Mouse (Mus musculus): ENCODE results near the gene Ifitm3.
"Not testable (repeated sequence)": the region's sequence is repeated elsewhere in the genome, so short reads cannot be mapped to it uniquely, and the experiment has no call there.

Gene Ifitm3

GRCm38 (mm10) chr7:141000881-141001708 lies 9.5 kb downstream of the Ifitm3 start:
- no peak for DNase-seq (ENCODE audit: low read depth in 2 of 2, low spot score in 2 of 2)

DNA sequence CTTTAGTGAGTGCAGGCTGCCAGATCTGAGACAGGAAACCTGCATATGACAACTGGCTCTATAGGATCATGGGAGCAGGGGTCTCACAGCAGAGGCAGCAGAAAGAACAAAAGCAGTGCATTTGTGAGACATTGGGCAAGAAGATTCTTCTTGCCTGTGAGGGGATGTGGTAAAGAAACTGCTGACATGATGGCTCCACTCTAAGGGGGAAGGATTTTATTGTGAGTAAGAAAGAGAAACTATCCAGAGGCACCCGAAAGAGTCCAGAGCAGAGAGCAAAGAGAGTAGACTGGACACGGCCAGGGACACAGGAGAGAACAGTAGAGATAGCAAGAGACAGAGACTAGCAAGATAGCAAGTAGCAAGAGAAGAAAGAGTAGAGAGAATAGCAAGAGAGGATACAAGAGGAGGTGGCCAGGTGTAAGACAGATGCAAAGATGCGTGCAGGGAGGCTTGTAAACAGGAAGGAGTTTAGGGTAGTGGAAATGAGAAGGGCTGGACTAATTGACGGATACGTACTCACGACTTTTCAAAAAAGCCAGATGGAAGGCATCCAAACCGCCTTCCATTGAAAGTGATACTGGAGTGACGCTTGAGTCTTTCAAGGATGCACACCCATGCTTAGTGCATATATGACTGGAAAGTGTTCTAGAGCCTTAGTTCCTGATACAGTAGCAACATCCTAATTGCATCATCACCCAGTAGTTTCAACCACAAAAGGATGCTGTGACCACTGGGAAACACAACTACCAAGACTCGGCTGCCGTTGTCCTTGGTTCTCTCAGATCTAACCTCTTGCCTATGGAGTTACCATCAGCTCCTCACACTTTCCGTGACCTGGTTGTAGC lies 11.5 kb downstream of the Ifitm3 start:
- DNase-seq (ENCODE audit: low read depth in 2 of 2, low spot score in 2 of 2), result no peak

GRCm38 (mm10) chr7:140997817-140998216 lies 12.8 kb downstream of the Ifitm3 start:
- DNase-seq (ENCODE audit: low read depth in 2 of 2, low spot score in 2 of 2), result no peak

GRCm38 (mm10) chr7:140991117-140991689 lies 19.4 kb downstream of the Ifitm3 start:
- DNase-seq (ENCODE audit: low read depth in 2 of 2, low spot score in 2 of 2), result no peak

DNA sequence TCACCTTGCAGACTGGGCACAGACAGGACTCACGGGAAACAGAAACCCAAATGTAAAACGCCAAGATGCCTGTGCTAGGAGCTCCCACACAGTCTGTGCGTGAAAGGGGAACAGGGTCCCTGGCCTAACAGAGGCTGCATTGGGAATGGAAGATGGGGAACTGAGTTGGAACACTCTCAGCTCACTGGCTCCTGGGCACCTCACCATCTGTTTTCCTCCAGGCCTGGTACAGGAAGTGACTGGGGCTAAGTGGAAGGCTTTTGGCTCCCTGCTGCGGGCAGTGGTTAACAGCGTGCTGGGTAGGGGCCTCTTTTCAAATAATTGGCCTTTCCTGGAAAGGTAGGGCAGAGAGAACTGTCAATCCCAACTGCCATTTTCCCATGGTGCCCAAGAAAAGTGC lies 19.9 kb downstream of the Ifitm3 start:
- no peak for DNase-seq (ENCODE audit: low read depth in 2 of 2, low spot score in 2 of 2)

DNA sequence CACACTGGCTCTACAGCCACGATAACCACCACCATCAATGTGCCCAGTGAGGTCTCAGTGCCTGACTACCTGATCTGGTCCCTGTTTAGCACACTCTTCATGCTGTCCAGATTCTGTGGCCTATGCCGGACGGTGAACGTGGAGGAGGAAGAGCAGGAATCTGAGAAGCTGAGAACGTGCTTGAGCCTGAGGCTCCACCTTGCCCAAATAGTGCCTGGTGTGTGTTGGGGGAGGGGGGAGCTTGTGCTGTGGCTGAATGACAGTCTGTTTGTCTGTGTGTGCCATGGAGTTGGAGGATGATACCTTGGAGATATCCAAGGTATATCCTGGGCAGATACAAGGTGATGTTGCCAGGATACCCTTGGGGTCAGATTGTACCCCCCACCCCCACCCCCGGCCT lies 20.4 kb downstream of the Ifitm3 start:
- DNase-seq (ENCODE audit: low read depth in 2 of 2, low spot score in 2 of 2), result no peak

DNA sequence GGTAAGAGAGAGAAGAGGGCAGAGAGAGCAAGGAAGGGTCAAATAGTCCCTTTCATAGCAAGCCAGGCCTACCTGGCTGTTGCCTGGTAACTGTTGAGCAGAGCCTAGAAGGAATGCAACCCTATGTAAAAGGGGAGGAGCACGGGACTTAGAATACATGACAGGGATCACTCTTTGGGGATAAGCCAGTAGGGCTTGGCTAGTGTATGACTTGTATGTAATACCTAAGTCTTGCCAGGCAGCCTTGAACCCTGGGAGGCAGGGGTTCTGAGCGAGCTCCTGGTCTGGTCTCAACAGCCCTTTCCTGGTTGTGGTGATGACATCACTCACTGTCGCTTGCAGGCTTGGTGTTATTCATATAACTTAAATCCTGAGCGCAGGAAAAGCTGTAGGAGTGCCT lies 21.5 kb downstream of the Ifitm3 start:
- DNase-seq (ENCODE audit: low read depth in 2 of 2, low spot score in 2 of 2), result no peak

GRCm38 (mm10) chr7:140987182-140988138 lies 23.1 kb downstream of the Ifitm3 start:
- no peak for DNase-seq (ENCODE audit: low read depth in 2 of 2, low spot score in 2 of 2)

DNA sequence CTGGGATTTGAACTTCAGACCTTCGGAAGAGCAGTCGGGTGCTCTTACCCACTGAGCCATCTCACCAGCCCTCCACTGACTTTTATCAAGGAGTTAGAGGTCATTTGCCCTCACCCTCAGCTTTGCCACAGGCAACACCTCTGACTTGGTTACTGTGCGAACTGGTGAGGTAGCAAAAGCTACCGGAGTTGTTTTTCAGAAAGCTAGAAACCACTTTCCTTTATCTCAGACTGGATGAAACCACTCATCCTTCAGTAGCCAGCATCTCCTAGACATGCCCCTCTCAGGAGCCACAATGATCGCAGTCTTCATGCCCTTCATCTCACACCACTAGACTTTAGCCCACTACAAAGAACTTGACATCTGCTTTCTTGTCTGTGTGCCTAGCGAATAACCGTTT lies 27.6 kb downstream of the Ifitm3 start:
- no peak for DNase-seq (ENCODE audit: low read depth in 2 of 2, low spot score in 2 of 2)

- no peak for DNase-seq (ENCODE audit: low read depth in 2 of 2, low spot score in 2 of 2)
Measured at GRCm38 (mm10) chr7:140981704-140982103, 28.9 kb downstream of the Ifitm3 start.

DNA sequence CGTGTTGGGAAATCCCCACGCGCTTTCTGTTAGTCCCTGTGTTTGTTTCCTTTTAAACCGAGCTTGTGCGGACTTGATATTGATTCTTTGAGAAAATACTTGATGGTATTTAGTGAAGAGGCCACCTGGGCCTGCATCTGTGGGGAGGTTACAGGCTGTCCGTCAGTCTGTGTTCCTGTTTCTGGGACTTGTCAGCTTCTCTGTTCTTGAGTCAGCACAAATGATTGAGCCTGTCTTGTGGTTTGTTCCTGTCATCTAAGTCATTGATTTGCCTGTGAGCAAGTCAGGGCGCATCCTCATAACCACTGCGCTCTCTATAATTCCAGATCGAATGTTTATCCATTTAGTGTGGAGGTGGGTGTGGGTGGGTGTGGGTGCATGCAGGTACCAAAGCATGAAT lies 33.9 kb downstream of the Ifitm3 start:
- DNase-seq (ENCODE audit: low read depth in 2 of 2, low spot score in 2 of 2), result not testable (repeated sequence)

DNA sequence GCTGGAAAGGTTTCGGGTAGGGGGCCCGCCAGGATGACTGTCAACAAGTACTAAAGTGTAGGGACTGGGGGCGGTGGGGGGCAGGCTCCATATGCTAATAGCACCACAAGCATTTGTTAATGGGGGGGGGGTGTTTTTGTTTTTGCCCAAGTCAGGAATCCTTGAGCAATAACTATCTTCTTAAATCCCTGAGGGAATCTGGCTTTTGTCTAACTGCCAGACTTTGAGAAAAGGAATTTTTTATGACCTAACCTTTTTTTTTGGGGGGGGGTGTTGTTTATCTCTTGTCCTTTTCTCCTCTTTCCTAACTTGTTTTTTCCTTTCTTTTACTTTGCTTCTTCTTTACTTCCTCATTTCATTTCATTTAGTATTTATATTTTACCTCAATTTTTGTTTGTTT lies 35.1 kb downstream of the Ifitm3 start:
- DNase-seq (ENCODE audit: low read depth in 2 of 2, low spot score in 2 of 2), result no peak

DNA sequence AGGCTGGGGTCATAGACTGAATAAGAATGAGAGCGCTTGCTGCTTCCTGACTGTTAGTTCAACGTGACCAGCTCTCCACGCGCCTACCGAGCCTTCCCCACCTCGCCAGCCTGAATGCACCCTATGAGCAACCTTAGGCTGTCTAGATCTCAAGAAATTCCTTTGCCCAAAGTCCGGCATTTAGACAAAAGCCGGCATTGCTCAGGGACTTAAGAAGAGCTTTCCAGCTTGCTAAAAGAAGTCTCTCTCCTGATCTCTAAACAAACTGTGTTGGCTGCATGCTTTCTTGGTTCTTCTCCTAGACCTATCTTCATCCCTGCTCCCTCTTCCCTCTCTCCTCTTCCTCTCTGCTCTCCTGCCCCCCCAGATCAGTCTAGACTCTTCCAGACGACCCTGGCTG lies 35.6 kb downstream of the Ifitm3 start:
- DNase-seq (ENCODE audit: low read depth in 2 of 2, low spot score in 2 of 2), result no peak

DNA sequence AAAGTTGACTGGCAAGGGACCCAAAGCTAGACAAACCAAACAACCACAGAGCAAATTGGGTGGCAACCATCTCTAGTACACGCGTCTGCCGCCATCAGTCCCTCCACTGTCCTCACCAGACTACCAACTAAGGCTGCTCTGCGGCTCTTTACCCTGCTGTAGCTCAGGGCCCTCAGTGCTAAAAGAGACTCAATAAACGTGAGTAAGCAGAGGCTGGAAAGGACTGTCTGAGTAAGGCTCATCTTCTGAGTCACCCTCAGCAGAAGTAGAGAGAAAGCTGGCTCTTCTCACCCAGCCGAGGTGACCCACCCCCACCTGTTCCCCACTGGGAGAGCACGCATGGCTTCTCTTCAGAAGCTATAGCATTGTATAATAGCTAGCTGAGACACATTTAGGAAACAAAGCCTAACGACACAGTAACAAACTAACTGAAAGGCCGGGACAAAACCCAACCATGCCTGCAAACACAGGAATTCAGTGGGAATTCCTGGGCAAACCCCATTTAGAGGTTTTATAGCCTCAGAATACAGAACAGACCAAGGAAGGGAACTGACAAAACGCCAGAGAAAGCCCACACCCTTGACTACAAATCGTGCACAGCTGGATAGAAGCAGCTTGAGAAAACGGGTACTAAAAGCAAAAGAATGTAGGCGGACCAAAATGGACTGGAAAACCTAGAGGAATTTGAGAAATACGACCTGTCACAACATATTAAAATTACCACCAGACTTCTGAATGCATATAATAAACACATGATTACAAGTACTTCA lies 37.0 kb downstream of the Ifitm3 start:
- no peak for DNase-seq (ENCODE audit: low read depth in 2 of 2, low spot score in 2 of 2)

DNA sequence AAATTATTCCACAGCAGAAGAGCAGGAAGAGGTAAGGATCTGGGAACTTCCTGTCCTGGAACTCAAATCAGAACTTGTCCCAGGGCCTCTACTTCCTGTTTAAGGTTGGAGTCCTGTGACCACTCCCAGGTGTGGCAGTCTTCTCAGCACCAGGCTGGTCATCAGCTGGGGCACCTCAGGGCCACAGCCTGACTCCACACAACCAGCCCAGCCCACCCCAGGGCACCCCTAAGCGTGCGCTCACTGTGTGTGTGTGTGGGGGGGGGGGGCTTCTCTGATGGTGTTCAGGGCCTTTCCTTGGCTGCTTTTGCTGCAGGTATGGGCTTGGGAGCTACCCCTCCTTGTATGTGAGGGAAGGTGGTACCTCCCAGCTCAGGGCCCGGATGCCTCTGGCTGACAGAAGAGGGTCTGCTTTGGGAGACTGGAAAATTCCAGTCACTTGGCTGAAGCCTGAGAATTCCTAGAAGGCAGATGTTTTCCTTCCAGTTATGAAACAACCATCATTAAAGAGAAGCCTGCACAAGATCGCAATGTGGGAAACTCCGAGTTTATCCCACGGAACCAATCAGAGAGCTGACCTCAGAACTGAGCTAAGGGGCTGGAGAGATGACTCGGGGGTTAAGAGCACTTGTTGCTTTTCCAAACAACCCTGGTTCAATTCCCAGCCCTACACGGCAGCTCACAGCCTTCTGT lies 38.9 kb downstream of the Ifitm3 start:
- DNase-seq (ENCODE audit: low read depth in 2 of 2, low spot score in 2 of 2), result no peak

GRCm38 (mm10) chr7:140970931-140971330 lies 39.6 kb downstream of the Ifitm3 start:
- DNase-seq (ENCODE audit: low read depth in 2 of 2, low spot score in 2 of 2), result no peak

DNA sequence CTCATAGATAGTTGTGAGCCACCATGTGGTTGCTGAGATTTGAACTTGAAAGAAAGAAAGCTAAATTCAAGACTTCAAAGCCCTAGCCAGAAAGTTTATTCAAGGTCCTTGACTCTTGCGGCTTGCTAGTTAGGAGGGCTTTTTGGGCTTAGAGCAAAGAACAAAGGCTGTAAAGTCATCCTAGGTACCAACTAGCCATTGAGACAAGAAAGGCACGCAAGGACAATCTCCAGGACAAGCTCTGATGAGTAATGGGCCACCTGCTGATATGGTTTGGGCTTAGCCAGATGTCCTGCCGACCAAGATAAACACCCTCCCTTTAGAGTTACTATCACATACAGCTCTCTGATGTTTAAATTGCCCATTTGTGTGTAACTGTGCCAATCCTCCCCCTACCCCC lies 41.9 kb downstream of the Ifitm3 start:
- DNase-seq (ENCODE audit: low read depth in 2 of 2, low spot score in 2 of 2), result not testable (repeated sequence)

DNA sequence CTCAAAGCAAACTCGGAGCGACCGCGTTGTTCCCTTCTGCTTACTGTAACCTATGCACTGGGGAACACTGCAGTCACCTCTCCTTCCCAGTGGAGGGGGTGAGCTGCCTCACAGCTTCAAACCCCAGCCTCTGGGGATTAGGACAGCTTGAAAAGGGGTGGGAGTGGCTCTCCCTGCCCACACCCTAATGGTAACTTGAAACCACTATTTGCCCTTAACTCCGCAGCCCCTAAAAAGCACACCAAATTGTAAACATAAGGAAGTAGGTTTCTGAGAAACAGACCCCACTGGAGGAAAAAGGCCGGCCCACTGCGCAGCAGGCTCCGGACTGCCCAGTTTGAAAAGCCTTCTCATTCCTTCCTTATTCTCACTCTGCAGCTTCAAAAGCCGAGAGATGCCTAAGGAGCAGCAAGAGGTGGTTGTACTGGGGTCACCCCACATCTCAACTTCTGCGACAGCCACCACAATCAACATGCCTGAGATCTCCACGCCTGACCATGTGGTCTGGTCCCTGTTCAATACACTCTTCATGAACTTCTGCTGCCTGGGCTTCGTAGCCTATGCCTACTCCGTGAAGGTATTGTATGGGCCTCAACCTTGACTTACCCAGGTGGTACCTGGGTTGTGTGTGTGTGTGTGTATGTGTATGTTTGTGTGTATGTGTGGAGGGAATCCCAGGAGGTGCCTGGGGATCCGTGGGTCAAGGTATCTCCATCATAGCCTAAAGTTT lies 42.5 kb downstream of the Ifitm3 start:
- DNase-seq (ENCODE audit: low read depth in 2 of 2, low spot score in 2 of 2), result no peak

GRCm38 (mm10) chr7:140966921-140967320 lies 43.6 kb downstream of the Ifitm3 start, which contains the start of gene Ifitm1:
Gene Ifitm1, plus strand, starts transcription at chr7:140967221.
- no peak for DNase-seq (ENCODE audit: low read depth in 2 of 2, low spot score in 2 of 2)
